Mouse (Mus musculus) stomach, embryonic 16.5 days (tissue): ENCODE measurements at regions not wholly inside any gene's neighbourhood (a gene's known extent, or its start where the extent isn't known, plus 50 kb on each side); places are given as distances from the start of the nearest gene placed in this dataset.

Source experiments
- ATAC-seq: fragments of 200-750 bp; cut with Nextera tagmentation; 2 replicates; pipeline ENCODE4 v1.8.0; 2017; ENCODE audit warnings: moderate number of reproducible peaks, moderate TSS enrichment; ENCODE audit not compliant: insufficient read depth, low FRiP score
- H3K27ac ChIP-seq: fragments of 300-500 bp; sonication (generic); 2 replicates; pipeline ENCODE4 v1.5.1; 2014; ENCODE audit warnings: low read length
- H3K27me3 ChIP-seq: fragments of 300-500 bp; sonication (generic); 2 replicates; pipeline ENCODE4 v1.6.1; 2014; ENCODE audit warnings: low read length, control low read depth, mixed read lengths; ENCODE audit not compliant: control insufficient read depth, insufficient read depth
- H3K36me3 ChIP-seq: fragments of 300-500 bp; sonication (generic); 2 replicates; pipeline ENCODE4 v1.6.1; 2014; ENCODE audit warnings: low read length; ENCODE audit not compliant: control insufficient read depth, insufficient read depth
- H3K4me1 ChIP-seq: fragments of 300-500 bp; sonication (generic); 2 replicates; pipeline ENCODE4 v1.6.1; 2014; ENCODE audit warnings: low read length, control low read depth, mixed read lengths; ENCODE audit not compliant: control insufficient read depth, insufficient read depth
- H3K4me2 ChIP-seq: fragments of 300-500 bp; sonication (generic); 2 replicates; pipeline ENCODE4 v1.6.1; 2014; ENCODE audit warnings: low read depth, low read length, mixed read lengths
- H3K4me3 ChIP-seq: fragments of 300-500 bp; sonication (generic); replicated peaks from 2 replicates; pipeline ENCODE4 v1.5.1; 2014; ENCODE audit warnings: mild to moderate bottlenecking, low read length
- H3K9ac ChIP-seq: fragments of 300-500 bp; sonication (generic); 2 replicates; pipeline ENCODE4 v1.6.1; 2014; ENCODE audit warnings: low read length
- H3K9me3 ChIP-seq: fragments of 300-500 bp; sonication (generic); replicated peaks from 2 replicates; pipeline ENCODE4 v1.6.1; 2016; ENCODE audit warnings: low read length, control low read depth; ENCODE audit not compliant: control insufficient read depth
- WGBS: fragments of 180-500 bp; shearing (Covaris S2); extraction: QIAGEN DNeasy Blood & Tissue Kit; methylation state at CpG from one replicate; pipeline ENCODE4 v1.1.7; 2014; 5-methylcytosine and 5-hydroxymethylcytosine counted together

GRCm38 (mm10) chr13:79025645-79026044, 826.1 kb upstream of the Nr2f1 start:
- H3K27ac ChIP-seq: no peak overlapping the region
- no peak for ATAC-seq
- WGBS: 63% methylated on average over 1 of the region's 1 CpGs
- no peaks in the 10 kb centered on the region for H3K9me3 ChIP-seq
- no peaks in the 10 kb centered on the region for H3K36me3 ChIP-seq
- H3K4me3 ChIP-seq: no peak overlapping the region
- H3K9ac ChIP-seq: no peak overlapping the region
- H3K4me2 ChIP-seq: no peak overlapping the region
- no peaks in the 10 kb centered on the region for H3K27me3 ChIP-seq
- 0 out of 2 replicates have a peak, but pooled peaks cover 3% of the 10 kb centered on the region for H3K4me1 ChIP-seq

GRCm38 (mm10) chr13:79018051-79018450, 818.5 kb upstream of the Nr2f1 start:
- ATAC-seq: no peak
- no peaks in the 10 kb centered on the region for H3K9me3 ChIP-seq
- 81% methylated on average over 2 of the region's 2 CpGs for WGBS
- no peak overlapping the region for H3K4me2 ChIP-seq
- no peaks in the 10 kb centered on the region for H3K27me3 ChIP-seq
- no peak overlapping the region for H3K4me3 ChIP-seq
- no peaks in the 10 kb centered on the region for H3K4me1 ChIP-seq
- H3K27ac ChIP-seq: no peak overlapping the region
- H3K36me3 ChIP-seq: no peaks in the 10 kb centered on the region
- no peak overlapping the region for H3K9ac ChIP-seq

- no peak for ATAC-seq
- no peaks in the 10 kb centered on the region for H3K27me3 ChIP-seq
- 42% methylated on average over 1 of the region's 1 CpGs for WGBS
- H3K9ac ChIP-seq: no peak overlapping the region
- H3K27ac ChIP-seq: no peak overlapping the region
- H3K4me3 ChIP-seq: no peak overlapping the region
- no peaks in the 10 kb centered on the region for H3K9me3 ChIP-seq
- H3K4me1 ChIP-seq: no peaks in the 10 kb centered on the region
- H3K4me2 ChIP-seq: no peak overlapping the region
- no peaks in the 10 kb centered on the region for H3K36me3 ChIP-seq
Measured at GRCm38 (mm10) chr13:79003313-79003712, 803.8 kb upstream of the Nr2f1 start.

GRCm38 (mm10) chr13:78998855-78999254, 799.3 kb upstream of the Nr2f1 start:
- ATAC-seq: no peak
- H3K9me3 ChIP-seq: no peaks in the 10 kb centered on the region
- H3K4me2 ChIP-seq: no peak overlapping the region
- H3K9ac ChIP-seq: no peak overlapping the region
- no peak overlapping the region for H3K27ac ChIP-seq
- no peaks in the 10 kb centered on the region for H3K27me3 ChIP-seq
- H3K4me3 ChIP-seq: no peak overlapping the region
- no peaks in the 10 kb centered on the region for H3K4me1 ChIP-seq
- H3K36me3 ChIP-seq: no peaks in the 10 kb centered on the region
- WGBS: 36% methylated on average over 2 of the region's 2 CpGs

GRCm38 (mm10) chr13:78992326-78992725, 792.8 kb upstream of the Nr2f1 start:
- no peak for ATAC-seq
- WGBS: 77% methylated on average over 3 of the region's 3 CpGs
- Histone ChIP-seq H3K4me3 (no peak overlapping the region), H3K9ac (no peak overlapping the region), H3K27ac (no peak overlapping the region), H3K36me3 (no peaks in the 10 kb centered on the region), H3K9me3 (no peaks in the 10 kb centered on the region), H3K4me2 (no peak overlapping the region), H3K4me1 (no peaks in the 10 kb centered on the region), H3K27me3 (no peaks in the 10 kb centered on the region)

GRCm38 (mm10) chr13:78985921-78986320, 786.4 kb upstream of the Nr2f1 start:
- WGBS: 19% methylated on average over 3 of the region's 3 CpGs
- H3K9me3 ChIP-seq: no peaks in the 10 kb centered on the region

GRCm38 (mm10) chr13:78977224-78977780, 777.7 kb upstream of the Nr2f1 start:
- H3K9me3 ChIP-seq: no peaks in the 10 kb centered on the region
- ATAC-seq: no peak
- WGBS: 39% methylated on average over 3 of the region's 3 CpGs

More at GRCm38 (mm10) chr13:78985921-78986320, 786.4 kb upstream of the Nr2f1 start:
- Histone ChIP-seq H3K4me1 (no peaks in the 10 kb centered on the region), H3K36me3 (no peaks in the 10 kb centered on the region), H3K9ac (no peak overlapping the region), H3K27ac (no peak overlapping the region), H3K27me3 (no peaks in the 10 kb centered on the region), H3K4me3 (no peak overlapping the region), H3K4me2 (no peak overlapping the region)
- ATAC-seq: no peak

GRCm38 (mm10) chr13:78938351-78938741, 738.8 kb upstream of the Nr2f1 start:
- H3K4me1 ChIP-seq: no peaks in the 10 kb centered on the region
- no peak overlapping the region for H3K27ac ChIP-seq
- H3K9me3 ChIP-seq: no peaks in the 10 kb centered on the region
- H3K36me3 ChIP-seq: no peaks in the 10 kb centered on the region
- H3K9ac ChIP-seq: no peak overlapping the region
- no peaks in the 10 kb centered on the region for H3K27me3 ChIP-seq
- no peak overlapping the region for H3K4me3 ChIP-seq
- 58% methylated on average over 5 of the region's 5 CpGs for WGBS
- H3K4me2 ChIP-seq: no peak overlapping the region
- ATAC-seq: no peak

More at GRCm38 (mm10) chr13:78977224-78977780, 777.7 kb upstream of the Nr2f1 start:
- no peaks in the 10 kb centered on the region for H3K27me3 ChIP-seq
- no peak overlapping the region for H3K27ac ChIP-seq
- no peak overlapping the region for H3K4me3 ChIP-seq
- H3K36me3 ChIP-seq: no peaks in the 10 kb centered on the region
- no peaks in the 10 kb centered on the region for H3K4me1 ChIP-seq
- no peak overlapping the region for H3K4me2 ChIP-seq
- H3K9ac ChIP-seq: no peak overlapping the region

- H3K9me3 ChIP-seq: no peaks in the 10 kb centered on the region
- H3K4me1 ChIP-seq: no peaks in the 10 kb centered on the region
- H3K27ac ChIP-seq: no peak overlapping the region
- no peak overlapping the region for H3K4me2 ChIP-seq
- no peak overlapping the region for H3K4me3 ChIP-seq
- WGBS: 72% methylated on average over 7 of the region's 7 CpGs
- no peaks in the 10 kb centered on the region for H3K27me3 ChIP-seq
- no peak overlapping the region for H3K9ac ChIP-seq
- ATAC-seq: no peak
- no peaks in the 10 kb centered on the region for H3K36me3 ChIP-seq
Measured at GRCm38 (mm10) chr13:78937389-78938350, 738.1 kb upstream of the Nr2f1 start.
